Mouse (Mus musculus): ENCODE measurements at regions not wholly inside any gene's neighbourhood (a gene's known extent, or its start where the extent isn't known, plus 50 kb on each side); places are given as distances from the start of the nearest gene placed in this dataset.

DNA sequence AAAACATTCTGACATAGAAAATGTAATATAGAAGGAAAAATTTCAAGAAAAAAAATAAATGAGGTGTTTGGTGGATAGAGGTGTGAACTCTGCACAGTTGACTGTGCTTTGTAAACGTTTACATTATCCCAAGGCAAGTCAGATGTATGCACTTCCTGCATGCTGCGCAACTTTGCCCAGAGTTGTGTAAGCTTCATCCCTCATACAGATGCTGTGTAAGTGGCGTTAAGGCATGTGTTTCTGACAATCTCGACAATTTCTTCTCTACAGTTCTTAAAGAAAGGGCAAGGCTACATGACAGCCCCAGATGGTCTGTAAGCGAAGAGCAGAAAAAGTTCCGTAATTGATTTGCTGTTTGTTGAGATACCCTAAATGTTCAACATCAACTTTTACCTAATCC, 476.6 kb upstream of the Pitx2 start:
- no peak for DNase-seq (ENCODE audit: inconsistent age in 2 of 2, low spot score in 1 of 2)

DNA sequence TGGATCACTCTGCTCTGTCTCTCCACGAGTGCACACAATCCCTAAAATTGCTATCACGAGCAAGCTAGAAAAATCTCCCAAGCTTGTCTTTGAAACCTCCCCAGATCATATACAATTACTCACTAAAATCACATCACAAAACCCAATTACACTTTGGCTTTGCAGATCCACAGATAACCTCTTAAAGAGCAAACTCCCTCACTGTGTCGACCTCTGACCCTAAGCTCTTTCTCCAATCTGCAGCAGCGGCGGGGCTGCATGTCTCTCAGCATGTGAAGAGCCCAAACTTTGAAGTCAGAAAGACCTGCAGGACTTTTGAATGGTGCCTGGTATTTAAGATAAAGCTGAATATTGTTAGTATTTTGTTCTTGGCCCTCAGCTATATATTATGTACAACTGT, 479.4 kb upstream of the Pitx2 start:
- no peak for DNase-seq (ENCODE audit: inconsistent age in 2 of 2, low spot score in 1 of 2)

DNA sequence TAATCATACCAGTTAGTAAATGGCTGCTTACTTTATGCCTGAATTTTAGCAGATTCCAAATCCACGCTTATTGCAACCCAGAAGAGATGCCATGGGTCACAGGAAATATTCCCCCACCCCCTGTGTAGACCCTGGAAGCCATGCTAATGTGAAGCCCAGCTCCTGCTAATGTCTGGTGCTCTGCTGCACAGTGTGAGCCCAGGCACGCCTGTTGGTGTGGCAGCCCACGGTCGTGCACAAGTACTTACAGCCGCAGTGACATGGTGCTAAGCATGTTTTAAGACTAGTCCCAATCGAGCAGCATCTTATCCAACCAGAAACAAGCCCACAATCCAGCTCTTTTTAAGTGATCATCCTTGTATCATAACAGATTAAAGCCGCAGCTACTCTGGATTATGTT, 480.5 kb upstream of the Pitx2 start:
- DNase-seq (ENCODE audit: inconsistent age in 2 of 2, low spot score in 1 of 2) = no peak

DNA sequence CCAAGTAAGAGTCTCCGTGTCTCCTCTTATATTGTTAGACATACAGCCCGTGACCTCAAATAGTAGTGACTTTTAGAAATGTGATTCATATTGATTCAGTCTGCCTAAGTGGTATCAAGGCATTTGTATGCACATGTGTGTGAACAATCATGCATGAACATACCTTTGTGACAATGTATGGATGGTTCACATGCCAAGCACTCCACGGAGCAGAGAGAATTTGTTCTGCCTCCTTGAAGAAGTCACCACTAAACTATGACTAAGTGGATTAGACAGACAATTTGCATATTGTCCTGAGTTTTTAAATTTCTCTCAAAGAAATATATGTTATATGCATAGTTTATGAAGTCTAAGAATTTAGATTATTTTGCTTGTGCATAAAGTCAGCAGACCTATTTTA, 492.4 kb upstream of the Pitx2 start:
- no peak for DNase-seq (ENCODE audit: inconsistent age in 2 of 2, low spot score in 1 of 2)

DNA sequence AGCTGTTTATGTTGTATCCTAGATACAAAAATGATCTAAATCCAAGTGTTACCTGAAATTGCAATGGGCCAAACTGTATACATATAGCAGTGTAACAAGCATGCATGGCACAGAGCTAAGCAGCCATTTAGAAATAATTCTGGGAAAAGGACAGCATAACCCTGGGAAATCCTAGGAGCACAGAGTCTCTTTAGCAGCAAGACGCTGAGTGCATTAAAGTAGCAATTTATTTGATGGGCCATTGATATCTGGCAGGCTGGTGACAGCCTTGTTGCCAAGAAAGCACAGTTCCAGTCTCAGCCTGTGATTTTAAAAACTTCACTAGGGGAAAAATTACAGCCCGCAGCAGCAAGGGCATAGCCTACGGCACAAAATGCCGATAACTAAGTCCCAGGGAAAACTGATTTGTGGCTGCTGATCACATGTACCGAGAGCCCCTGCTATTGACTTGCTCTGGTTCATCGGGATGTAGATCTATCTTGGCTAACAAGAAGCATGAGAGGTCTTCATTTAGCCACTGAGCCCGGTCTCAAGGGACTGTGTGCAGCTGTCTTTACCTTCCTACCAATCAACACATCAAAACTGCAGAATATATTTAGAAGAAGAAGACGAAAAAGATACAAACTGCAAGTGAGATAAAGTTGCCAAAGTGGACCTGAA, 531.1 kb upstream of the Pitx2 start:
- DNase-seq (ENCODE audit: inconsistent age in 2 of 2, low spot score in 1 of 2) = no peak

DNA sequence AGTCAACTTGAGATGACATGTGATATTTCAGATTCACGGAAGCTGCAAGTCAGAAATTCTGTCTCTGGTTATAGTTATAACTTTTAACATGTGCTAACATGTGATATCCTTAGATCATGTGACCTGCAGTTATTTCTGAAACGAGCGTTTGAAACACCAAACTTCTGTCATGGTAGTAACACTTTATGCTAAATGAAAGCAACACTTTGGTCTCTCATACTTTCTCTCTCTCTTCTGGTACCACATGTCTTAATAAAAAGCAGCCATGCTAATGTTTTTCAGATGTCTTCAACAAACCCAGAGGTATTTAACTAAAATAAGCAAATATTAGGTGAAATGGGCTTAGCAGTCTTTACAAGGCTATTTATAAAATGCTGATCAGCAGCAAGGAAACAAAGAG, 534.5 kb upstream of the Pitx2 start:
- no peak for DNase-seq (ENCODE audit: inconsistent age in 2 of 2, low spot score in 1 of 2)

DNA sequence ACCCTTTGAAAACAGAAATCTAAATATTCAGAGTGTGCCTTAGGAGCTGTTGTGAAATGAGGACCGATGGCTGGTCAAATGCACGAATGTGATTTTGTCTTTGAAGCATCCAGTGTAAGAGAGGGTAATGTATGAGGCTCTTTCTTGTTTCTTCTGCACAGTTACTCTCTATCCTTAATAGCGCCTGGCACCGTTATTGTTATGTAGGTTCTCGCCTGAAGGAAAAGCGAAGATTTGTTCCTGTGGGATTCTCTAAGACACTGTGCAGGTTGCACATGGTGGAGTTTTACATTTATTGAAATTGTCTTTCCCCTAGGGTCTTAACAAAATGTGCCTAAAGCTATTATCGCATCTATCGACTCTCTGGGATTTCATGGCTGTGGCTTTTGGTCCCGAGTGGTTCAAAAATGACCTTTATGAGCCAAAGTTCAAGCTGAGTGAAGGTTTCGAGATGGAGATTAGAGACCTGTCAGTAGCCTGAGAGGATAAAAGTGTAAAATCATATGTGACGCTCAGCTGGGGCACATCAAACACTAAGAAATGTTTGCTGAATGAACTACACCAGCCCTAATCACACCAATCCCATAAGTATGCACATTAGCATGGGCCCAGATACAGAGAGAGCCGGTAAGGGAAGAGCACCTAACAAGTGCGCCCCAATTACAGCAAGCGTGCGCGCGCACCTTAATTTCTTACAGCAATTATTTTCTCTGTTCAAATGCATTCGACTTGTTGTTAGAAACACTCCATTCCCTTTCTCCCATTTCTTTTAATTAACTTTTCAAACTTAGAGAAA, 562.5 kb upstream of the Pitx2 start:
- DNase-seq (ENCODE audit: inconsistent age in 2 of 2, low spot score in 1 of 2) = no peak

DNA sequence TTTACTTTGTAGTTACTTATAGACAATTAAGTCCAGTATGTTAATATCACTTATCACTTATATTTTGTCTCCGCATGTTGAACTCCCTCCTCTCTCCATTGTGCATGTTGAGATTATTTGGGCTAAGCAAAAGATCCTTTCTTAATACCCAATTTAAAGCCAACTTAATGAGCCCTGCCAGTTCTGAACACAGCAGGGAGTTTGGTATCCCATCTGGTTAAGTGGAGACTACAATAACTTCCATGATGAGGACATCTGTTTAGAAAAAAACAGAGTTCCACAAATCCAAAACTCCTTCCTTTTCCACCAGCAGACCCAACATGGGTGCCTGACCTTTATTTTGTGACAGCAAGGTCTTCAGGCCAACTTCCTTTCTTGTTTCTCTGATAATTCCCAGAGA, 572.0 kb upstream of the Pitx2 start:
- DNase-seq (ENCODE audit: inconsistent age in 2 of 2, low spot score in 1 of 2) = no peak

DNA sequence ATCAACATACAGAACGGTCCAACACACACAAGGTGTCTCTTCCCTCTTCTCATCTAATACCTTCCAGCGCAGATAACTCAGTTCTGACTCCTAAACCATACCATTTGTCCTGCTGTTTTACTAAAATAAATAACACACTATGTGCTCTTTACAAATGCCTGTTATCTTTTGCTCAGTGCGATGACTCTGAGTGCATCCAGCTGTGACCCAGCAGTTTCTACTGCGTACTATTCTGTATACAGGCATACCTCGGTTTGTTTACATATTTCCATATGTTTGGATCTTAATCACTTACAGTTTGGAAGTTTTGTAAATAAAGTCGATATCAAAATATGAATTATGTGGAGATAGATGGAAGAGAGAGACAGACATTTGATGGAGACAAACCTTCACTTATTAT, 583.0 kb upstream of the Pitx2 start:
- DNase-seq (ENCODE audit: inconsistent age in 2 of 2, low spot score in 1 of 2) = no peak

DNA sequence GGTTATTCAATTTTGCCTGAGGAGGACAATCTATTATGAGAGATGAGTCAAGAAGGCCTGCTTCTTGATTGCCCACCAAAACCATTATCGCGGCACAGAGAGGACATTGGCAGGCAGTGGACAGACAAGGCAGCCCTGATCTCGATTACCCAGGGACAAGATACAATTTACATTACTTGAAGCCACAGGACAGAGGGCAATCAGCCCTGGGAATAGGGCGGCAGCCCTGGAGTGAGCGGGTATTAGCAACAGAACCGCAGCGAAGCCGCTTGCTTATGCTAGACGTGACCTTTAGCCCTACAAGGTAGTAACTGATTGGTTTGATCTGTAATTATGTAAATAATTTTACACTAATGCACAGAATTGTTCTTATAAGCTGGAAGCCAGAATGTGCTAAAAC, 586.0 kb upstream of the Pitx2 start:
- no peak for DNase-seq (ENCODE audit: inconsistent age in 2 of 2, low spot score in 1 of 2)

DNA sequence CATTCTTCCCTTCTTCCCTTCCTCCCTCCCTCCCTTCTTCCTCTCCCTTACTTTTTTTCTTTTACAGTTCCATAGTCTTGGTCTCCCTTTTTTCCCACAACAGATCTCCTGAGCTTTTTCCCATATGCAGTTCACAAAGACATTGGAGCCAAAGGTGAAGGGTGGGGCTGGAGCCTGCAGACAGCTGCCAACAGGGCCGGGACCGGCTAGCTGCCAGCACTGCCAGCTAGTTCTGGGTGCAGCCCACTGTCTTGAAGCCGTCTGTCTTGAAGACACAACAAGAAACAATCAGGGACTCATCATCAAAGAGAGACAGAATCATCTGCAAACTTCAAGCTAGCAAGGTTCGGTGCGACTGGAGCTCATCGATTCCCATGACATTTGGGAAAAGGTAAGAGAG, 588.9 kb upstream of the Pitx2 start:
- no peak for DNase-seq (ENCODE audit: inconsistent age in 2 of 2, low spot score in 1 of 2)

DNA sequence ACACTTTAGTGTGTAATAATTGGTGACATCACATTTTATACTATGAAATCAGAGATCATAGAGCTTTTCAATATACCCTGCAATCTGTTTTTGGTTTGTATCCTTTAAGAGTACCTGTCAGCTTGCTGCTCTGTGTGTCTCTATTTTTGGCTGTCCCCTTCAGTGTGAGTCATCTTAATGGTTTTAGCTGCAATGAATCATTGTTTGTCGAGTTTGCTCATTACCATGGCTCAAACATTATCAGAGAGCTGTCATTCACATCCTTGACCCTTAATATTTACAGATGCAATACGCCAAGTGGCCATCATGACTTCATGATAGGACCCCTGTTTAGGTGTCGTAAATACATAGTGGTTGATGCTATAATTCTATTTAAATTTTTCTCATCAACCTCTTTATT, 591.0 kb upstream of the Pitx2 start:
- DNase-seq (ENCODE audit: inconsistent age in 2 of 2, low spot score in 1 of 2) = peak; percentile 7 to 79

DNA sequence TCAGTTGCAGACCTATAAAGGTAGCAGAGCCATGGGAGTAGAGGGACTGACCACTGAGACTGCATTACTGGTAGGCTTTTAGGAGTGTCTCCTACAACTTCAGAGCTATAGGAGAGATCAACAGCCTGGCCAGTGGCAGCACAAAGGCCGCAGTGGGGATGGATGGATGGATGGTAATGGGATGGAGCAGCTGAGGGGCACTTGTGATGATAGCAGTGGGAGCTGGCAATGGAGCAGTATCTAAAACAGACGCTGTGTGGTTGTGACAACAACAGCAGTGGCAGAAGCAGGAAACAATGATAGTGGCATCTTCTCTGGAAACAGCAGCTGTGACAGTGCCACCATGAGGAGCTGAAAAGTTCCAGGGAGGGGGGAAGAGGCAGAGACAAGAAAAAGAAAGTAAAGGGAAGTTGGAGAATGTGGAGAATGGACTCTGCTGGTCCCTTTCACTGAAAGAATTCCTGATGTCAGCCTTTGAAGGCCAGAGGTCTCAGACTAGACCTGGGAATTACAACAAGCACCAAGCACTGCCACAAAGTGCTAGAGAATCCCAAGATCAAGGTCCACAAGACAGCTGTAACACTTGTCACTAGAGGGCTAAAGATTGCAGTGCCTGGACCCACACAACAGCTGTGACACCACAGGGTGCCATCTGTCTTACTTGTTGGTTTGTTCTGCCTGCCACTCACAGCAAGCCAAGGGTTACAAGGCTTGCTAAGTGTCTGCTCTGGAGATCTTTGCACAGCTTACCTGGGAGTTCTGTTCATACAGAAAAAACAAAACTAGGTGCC, 624.1 kb upstream of the Pitx2 start:
- DNase-seq (ENCODE audit: inconsistent age in 2 of 2, low spot score in 1 of 2) = no peak

DNA sequence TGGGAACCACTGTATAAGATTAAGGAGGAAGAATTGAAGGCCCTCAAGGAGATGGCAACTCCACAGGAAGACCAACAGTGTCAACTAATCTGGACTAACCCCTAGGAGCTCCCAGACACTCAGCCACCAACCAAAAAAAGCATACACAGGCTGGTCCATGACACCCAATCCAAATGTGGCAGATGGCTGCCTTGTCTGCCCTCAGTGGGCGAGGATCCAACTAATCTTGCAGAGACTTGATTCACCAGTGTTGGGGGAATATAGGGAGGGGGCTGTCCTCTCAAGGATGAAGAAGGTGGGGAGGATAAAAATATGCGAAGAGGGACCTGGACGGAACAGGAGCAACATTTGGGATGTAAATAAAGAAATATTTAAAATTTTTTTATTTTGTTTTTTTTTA, 629.1 kb upstream of the Pitx2 start:
- DNase-seq (ENCODE audit: inconsistent age in 2 of 2, low spot score in 1 of 2) = no peak

DNA sequence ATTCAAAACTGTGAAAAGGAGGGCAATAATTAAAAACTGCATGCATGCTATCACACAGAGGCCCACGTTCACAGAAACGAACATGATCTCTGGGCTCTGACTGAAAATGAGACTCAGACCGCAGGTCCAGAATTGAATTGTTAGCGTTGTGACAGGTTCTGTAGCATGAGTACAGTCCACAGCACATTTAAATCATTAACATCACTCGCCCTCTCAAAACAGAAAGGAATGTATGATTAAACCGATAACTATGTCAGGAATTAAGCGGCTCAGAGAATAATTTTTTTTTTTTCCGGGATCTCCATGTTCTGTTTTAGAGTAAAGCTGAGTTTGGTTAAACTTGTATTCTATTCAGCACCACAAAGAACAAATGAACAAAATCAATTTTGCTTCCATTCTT, 634.3 kb upstream of the Pitx2 start:
- DNase-seq (ENCODE audit: inconsistent age in 2 of 2, low spot score in 1 of 2) = no peak

DNA sequence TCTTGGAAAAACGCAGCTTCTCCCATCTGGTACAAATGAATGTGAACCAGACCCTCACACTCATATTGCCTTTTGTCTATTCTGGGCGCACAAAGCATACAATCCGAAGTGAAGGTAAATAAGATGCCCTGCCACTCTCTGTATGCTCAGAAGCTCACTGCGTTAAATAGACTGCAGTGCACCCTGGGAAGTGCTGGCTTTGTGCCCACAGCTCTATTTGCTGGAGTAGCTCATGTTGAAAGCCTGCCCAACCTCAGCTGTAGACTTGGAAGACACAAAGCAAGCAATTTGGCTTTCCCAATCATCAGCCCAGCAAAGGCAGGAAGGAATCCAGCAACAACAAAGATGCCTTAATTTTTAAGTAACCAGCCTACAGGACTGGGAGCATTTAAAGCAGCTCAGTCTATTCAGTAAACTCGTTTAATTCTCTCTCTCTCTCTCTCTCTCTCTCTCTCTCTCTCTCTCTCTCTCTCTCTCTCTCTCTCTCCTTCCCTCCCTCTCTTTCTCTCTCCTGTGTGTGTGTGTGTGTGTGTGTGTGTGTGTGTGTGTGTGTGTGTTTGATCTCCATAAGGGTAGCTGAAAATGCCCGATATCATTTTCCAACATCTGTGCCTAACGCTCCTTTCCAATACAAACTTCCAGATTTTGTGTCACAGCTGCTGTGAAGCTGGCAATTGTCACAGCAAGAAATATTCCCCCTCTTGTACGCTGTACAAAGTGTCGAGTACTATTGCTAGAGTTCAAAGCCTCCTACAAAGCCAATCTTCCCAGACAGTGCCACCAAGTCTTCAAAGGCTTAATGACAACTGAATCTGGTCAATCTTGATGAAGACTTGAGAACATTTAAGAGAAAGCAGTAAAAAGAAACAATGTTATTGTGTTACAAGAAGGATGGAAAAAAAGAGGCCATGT, 650.5 kb upstream of the Fam241a start:
- DNase-seq (ENCODE audit: inconsistent age in 2 of 2, low spot score in 1 of 2) = peak in 1 of 2 experiments; percentile 17

DNA sequence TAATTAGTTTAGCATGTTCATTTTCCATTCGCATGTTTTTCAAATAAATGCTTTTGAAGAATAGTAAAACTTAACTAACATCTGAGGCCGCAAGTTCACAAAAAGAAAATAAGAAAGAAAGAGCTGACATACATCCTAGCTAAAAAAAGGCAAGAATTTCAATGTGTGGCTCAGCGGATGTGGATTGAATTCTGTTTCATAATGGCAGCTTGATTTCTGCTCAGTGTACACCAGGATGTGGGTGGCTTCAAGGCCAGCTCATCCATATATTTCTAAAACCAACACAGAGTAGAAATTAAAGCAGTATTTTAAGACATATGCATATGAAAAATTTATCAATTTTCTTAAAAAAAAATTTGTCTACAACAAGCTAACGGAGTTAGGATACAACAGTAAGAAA, 629.3 kb upstream of the Fam241a start:
- no peak for DNase-seq (ENCODE audit: inconsistent age in 2 of 2, low spot score in 1 of 2)

DNA sequence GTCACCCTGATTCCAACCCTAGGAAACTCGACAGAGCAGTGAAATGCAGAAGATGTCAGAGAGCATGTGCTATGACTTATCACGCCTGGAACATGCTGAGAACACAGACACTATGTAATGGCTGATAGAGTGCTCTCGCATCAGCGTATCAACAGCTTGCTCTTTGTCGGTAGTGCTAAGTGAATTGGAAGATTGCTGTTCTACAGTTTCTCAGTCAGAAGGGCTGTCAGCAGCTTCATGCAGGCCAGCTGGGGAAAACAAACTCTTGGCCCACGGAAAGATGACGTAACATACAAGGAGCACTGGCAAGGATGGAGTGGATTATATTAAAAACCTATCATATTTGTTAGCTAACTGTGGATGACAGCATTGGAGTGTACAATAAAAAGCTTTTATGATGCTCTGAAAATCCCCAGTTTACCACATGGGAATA, 624.6 kb upstream of the Fam241a start:
- peak in 1 of 2 experiments; percentile 17 for DNase-seq (ENCODE audit: inconsistent age in 2 of 2, low spot score in 1 of 2)

DNA sequence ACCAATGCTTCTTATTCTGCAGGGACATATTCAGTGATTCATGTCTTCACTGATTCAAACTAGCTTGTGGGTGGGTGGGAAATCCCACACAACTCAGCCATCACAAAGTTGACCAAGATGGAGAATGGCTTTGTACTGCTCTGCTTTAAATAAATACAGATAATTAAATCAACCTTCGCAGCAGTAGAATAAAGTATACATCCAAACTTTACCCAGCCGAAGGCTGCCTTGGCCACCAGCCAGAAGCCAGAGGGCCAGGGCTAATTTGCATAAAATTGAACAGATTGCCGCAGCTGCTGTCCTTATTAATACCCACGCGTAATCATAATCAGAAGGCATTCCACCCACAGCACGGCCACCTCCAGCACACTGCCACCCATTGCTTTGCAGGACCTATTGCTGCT, 623.8 kb upstream of the Fam241a start:
- DNase-seq (ENCODE audit: inconsistent age in 2 of 2, low spot score in 1 of 2) = peak in 1 of 2 experiments; percentile 17

DNA sequence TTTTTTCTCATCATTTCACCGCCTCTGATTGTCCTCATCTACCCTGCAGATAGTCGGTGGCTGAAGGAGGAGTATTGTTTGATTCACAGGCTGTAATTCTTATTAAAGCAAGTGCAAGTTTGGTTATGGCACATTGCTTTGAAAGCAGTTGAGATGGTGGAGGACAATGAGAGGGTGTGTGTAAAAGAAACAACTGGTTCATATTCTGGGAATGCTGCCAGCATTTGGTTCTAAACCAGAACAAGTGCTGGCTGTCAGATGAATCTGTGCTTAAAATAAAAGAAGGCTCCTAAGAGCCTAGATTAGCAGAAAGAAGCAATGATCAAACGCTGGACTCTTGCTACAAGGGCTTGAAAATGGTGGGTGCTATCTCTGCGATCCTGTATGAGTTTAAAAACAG, 622.7 kb upstream of the Fam241a start:
- DNase-seq (ENCODE audit: inconsistent age in 2 of 2, low spot score in 1 of 2) = peak in 1 of 2 experiments; percentile 35

DNA sequence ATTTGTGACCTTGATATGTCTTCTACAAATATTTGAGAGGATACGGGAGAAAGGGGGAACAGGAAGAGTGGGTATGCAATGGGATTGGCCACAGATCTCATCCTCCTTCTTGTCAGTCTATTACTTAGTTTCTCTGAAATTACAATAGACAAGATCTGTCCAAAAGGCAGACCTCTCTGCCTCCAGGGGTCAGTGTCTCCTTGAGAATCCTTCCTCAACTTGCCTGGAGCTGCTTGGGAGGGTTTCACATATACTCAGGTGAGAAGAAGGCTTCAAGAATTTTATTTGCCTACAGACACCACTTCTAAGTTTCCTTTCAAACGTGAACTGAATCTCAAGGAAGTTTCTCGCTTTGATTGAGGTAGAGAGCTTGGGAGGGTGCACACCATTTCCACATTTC, 575.0 kb upstream of the Fam241a start:
- DNase-seq (ENCODE audit: inconsistent age in 2 of 2, low spot score in 1 of 2) = peak in 1 of 2 experiments; percentile 31

Measured in adrenal gland, adult (tissue).